Mouse (Mus musculus) midbrain, postnatal 0 days (tissue): ENCODE data around the gene Ptprg. TPM values are rescaled to one million over a fixed set of nuclear protein-coding genes. Genes with fewer than 3 reads are reported as not detected.
A peak's percentile ranks its signal among the peaks of the same experiment; 100 is the strongest.

Experiments used
- ATAC-seq: fragments of 200-750 bp; cut with Nextera tagmentation; 2 replicates; pipeline ENCODE4 v1.8.0; 2017; ENCODE audit warnings: moderate number of reproducible peaks, mild to moderate bottlenecking, moderate TSS enrichment, moderate library complexity; ENCODE audit not compliant: low FRiP score
- DNase-seq: peaks from one replicate; pipeline ENCODE4 v3.0.0-alpha.2; 2015; ENCODE audit warnings: low spot score
- H3K27ac ChIP-seq: fragments of 300-500 bp; sonication (generic); 2 replicates; pipeline ENCODE4 v1.5.1; 2014; ENCODE audit warnings: low read depth, mild to moderate bottlenecking, low read length, mixed read lengths
- H3K27me3 ChIP-seq: fragments of 300-500 bp; sonication (generic); 2 replicates; pipeline ENCODE4 v1.6.1; 2014; ENCODE audit warnings: low read length, control low read depth, mixed read lengths; ENCODE audit not compliant: insufficient read depth
- H3K36me3 ChIP-seq: fragments of 300-500 bp; sonication (generic); 2 replicates; pipeline ENCODE4 v1.6.1; 2014; ENCODE audit warnings: low read length, control low read depth, mixed read lengths; ENCODE audit not compliant: insufficient read depth
- H3K4me1 ChIP-seq: fragments of 300-500 bp; sonication (generic); 2 replicates; pipeline ENCODE4 v1.6.1; 2014; ENCODE audit warnings: mild to moderate bottlenecking, control low read depth, antibody characterized with exemption, low read length, mixed read lengths; ENCODE audit not compliant: insufficient read depth
- H3K4me2 ChIP-seq: fragments of 300-500 bp; sonication (generic); 2 replicates; pipeline ENCODE4 v1.6.1; 2014; ENCODE audit warnings: low read depth, mild to moderate bottlenecking, low read length, mixed read lengths; ENCODE audit not compliant: poor library complexity, severe bottlenecking
- H3K4me3 ChIP-seq: fragments of 300-500 bp; sonication (generic); 2 replicates; pipeline ENCODE4 v1.5.1; 2014; ENCODE audit warnings: low read depth, mild to moderate bottlenecking, low read length, moderate library complexity
- H3K9ac ChIP-seq: fragments of 300-500 bp; sonication (generic); replicated peaks from 2 replicates; pipeline ENCODE4 v1.6.1; 2014; ENCODE audit warnings: mild to moderate bottlenecking, low read length, moderate library complexity, mixed read lengths; ENCODE audit not compliant: poor library complexity, severe bottlenecking
- H3K9me3 ChIP-seq: fragments of 300-500 bp; sonication (generic); 2 replicates; pipeline ENCODE4 v1.6.1; 2016; ENCODE audit warnings: low read length, control low read depth
- CTCF ChIP-seq: IDR thresholded peaks from 2 replicates; pipeline ENCODE4 v1.5.1; 2016; ENCODE audit warnings: antibody characterized with exemption, mild to moderate bottlenecking
- WGBS: fragments of 180-500 bp; shearing (Covaris S2); extraction: QIAGEN DNeasy Blood & Tissue Kit; methylation state at CpG from one replicate; pipeline ENCODE4 v1.1.7; 2014; 5-methylcytosine and 5-hydroxymethylcytosine counted together
- polyA plus RNA-seq: library from polyadenylated mRNA; unstranded; fragments of >200 nt; fragmentation: Nextera tagmentation; extraction: Ambion mirVana; gene quantifications from 2 replicates; pipeline ENCODE4 v1.2.1, GENCODE M21; 2015
- total RNA-seq: library from RNA; depleted of rRNA; stranded (reverse); fragments of >200 nt; gene quantifications from 2 replicates; pipeline ENCODE4 v1.2.3, GENCODE M21; 2014

The Ptprg gene
- total and polyA plus RNA-seq, 2 experiments from 2014 or later: 25.7 to 84.9 TPM

DNA sequence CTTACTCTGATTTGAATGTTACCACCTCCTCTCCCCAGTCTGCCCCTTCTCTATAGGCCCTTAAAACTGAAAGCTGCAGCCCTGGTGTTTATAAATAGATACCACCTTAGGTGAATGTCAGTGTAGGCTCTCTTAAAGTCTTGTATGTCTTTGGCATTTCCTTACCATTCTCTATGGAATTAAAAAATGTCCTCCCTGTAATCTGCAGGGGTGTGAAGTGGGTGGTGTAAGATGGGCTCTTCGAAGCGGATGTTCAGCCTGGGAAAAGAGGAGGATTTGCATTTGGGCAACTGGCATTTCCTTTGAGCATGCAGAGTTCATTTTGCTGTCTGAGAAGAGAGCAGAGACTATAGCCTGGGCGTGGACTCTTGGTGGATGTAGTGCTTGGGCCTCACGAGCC is 201.3 kb downstream of the Ptprg start:
- Histone ChIP-seq H3K9ac (no peak overlapping the region), H3K9me3 (no peaks in the 10 kb centered on the region), H3K36me3 (no peaks in the 10 kb centered on the region), H3K4me3 (no peak overlapping the region), H3K4me2 (no peak overlapping the region), H3K27me3 (no peaks in the 10 kb centered on the region), H3K4me1 (no peaks in the 10 kb centered on the region), H3K27ac (no peak overlapping the region)
- ATAC-seq (no peak), DNase-seq (no peak)
- WGBS: 88% methylated on average over 4 of the region's 4 CpGs
- TF ChIP-seq CTCF: no peak

DNA sequence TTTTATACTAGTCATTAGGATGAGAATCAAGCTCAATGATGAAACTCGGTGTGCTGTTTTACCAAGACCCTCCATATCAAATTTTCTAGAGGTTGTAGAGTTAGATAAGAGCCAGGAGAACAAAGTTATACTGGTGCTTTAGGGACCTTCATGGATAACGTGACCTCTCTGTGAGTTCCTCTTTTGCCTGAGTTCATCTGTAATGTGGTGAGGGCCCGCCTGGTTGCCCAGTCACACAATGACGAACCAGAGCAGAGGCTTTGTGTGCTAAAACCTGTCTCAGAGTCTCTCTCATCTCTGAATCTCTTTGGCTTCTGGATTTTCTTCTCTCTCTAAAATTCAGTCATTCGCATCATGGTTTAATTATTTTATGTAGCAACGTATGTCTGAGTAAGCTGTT is 204.9 kb downstream of the Ptprg start:
- DNase-seq (no peak), ATAC-seq (no peak)
- no peaks in the 10 kb centered on the region for H3K9me3 ChIP-seq
- no peaks in the 10 kb centered on the region for H3K36me3 ChIP-seq
- no peaks in the 10 kb centered on the region for H3K4me1 ChIP-seq
- H3K27ac ChIP-seq: no peak overlapping the region
- H3K9ac ChIP-seq: no peak overlapping the region
- H3K27me3 ChIP-seq: no peaks in the 10 kb centered on the region
- 90% methylated on average over 6 of the region's 6 CpGs for WGBS
- H3K4me2 ChIP-seq: no peak overlapping the region
- H3K4me3 ChIP-seq: no peak overlapping the region
- TF ChIP-seq CTCF: no peak

DNA sequence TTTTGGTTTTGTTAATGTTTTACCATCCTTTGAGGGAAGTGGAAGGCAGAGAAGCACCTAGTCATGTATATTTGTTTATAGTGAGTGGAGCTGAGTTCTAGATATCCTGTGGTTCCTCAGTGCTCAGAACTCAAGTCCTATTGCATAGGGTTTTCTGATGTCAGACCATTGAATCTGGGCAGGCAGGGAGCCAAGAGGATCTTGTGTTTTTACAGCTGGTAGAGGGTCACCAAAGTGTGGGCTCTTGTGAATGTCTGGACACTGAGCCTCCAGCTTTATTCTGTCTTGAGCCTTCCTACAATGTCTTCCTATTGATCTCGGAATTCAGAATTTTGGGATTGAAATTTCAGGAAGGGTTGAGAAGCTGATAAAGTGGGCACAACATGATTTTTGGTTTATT is 206.0 kb downstream of the Ptprg start:
- WGBS: 93% methylated on average over 1 of the region's 1 CpGs
- TF ChIP-seq CTCF: no peak
- H3K9me3 ChIP-seq: no peaks in the 10 kb centered on the region
- DNase-seq: no peak
- ATAC-seq: no peak
- H3K9ac ChIP-seq: no peak overlapping the region
- H3K4me3 ChIP-seq: no peak overlapping the region
- no peaks in the 10 kb centered on the region for H3K36me3 ChIP-seq
- H3K4me2 ChIP-seq: no peak overlapping the region
- no peaks in the 10 kb centered on the region for H3K27me3 ChIP-seq
- no peak overlapping the region for H3K27ac ChIP-seq
- 0 out of 2 replicates have a peak, but pooled peaks cover under 1% of the 10 kb centered on the region for H3K4me1 ChIP-seq

DNA sequence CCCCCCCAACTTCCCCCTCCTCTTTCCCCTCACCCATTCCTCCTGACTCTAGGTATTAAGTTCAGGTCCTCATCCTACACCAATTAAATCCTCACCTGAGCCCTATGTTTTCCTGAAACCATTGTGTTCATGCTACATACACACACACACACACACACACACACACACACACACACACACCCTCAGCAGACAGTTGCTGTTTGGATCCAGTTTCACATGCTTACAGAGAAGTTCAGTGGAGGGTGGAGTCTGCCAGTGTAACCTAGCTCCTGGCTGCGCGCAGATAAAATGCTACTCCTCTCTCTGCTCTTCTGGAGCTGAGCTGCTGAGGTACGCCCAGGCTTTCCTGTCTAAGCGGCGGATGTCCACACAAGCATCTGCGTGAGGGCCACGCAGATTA is 209.7 kb downstream of the Ptprg start:
- 83% methylated on average over 7 of the region's 7 CpGs for WGBS
- Histone ChIP-seq H3K36me3 (no peaks in the 10 kb centered on the region), H3K27me3 (no peaks in the 10 kb centered on the region), H3K9me3 (no peaks in the 10 kb centered on the region), H3K4me1 (peaks cover 13% of the 10 kb centered on the region), H3K4me2 (no peak overlapping the region), H3K27ac (no peak overlapping the region), H3K9ac (no peak overlapping the region), H3K4me3 (no peak overlapping the region)
- TF ChIP-seq CTCF: no peak
- ATAC-seq (no peak), DNase-seq (no peak)

DNA sequence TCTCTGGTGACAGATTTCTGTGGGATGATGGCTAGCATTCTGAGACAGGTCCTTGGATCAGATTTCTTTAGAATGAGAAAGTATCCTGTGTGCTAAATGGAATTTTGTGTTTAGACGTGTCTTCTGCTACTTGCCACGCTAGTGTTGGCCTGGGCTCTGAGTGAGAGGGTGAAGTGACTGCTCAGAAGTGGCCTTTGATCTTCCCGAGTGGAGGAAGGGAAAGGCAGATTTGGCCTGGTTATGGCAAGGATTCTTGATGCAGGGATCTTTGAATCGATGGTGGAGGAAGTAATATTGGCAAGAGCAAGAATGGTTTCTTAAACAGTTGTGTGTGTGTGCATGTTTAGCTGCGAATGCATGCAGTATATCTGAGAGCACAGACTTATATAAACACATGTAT is 219.4 kb downstream of the Ptprg start:
- DNase-seq: no peak
- no peaks in the 10 kb centered on the region for H3K36me3 ChIP-seq
- TF ChIP-seq CTCF: no peak
- H3K27me3 ChIP-seq: no peaks in the 10 kb centered on the region
- no peak overlapping the region for H3K27ac ChIP-seq
- no peak for ATAC-seq
- H3K9me3 ChIP-seq: no peaks in the 10 kb centered on the region
- no peak overlapping the region for H3K9ac ChIP-seq
- no peak overlapping the region for H3K4me3 ChIP-seq
- WGBS: 64% methylated on average over 5 of the region's 5 CpGs
- H3K4me1 ChIP-seq: peaks cover 7% of the 10 kb centered on the region
- H3K4me2 ChIP-seq: no peak overlapping the region

DNA sequence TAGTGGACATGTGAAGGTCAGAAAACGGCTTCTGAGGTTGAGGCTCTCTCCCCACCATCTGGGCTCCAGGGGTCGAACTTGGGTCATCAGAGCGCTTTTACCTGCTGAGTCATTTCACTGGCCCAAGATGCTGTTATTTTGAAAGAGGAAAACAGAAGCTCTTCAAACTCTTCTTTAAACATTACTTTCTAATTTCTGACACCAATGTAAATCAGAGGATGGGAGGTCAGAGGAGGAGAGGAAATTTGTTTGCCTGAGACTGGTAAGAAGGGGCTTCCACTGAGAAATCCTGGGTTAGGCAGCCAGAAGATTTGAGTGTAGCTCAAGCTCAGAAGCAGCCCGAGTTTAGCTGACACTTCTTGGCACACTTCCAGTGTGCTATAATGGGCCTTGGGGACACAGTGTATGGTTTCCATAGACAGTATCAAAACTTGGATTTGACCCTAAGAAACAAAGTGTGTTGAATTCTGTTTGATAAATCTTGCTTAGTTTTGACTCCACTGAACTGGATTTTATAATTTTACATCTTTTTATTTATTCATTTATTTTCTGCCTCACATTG is 221.2 kb downstream of the Ptprg start:
- no peak for ATAC-seq
- TF ChIP-seq CTCF: no peak
- Histone ChIP-seq H3K27me3 (no peaks in the 10 kb centered on the region), H3K4me3 (no peak overlapping the region), H3K9me3 (no peaks in the 10 kb centered on the region), H3K4me2 (no peak overlapping the region), H3K27ac (no peak overlapping the region), H3K4me1 (peaks cover 7% of the 10 kb centered on the region), H3K36me3 (no peaks in the 10 kb centered on the region), H3K9ac (no peak overlapping the region)
- 55% methylated on average over 4 of the region's 4 CpGs for WGBS
- peak; percentile 60 for DNase-seq
